Mouse (Mus musculus): ENCODE measurements around the gene Plekhh1. TPM values are rescaled to one million over a fixed set of nuclear protein-coding genes. Genes with fewer than 3 reads are reported as not detected.

The Plekhh1 gene
- total and polyA plus RNA-seq, 3 experiments: 0.27 to 1.9 (median 0.69) TPM

- no peak overlapping the region for H3K4me2 ChIP-seq (ENCODE audit: insufficient read depth, low read depth, poor library complexity, severe bottlenecking)
- H3K9me3 ChIP-seq (replicated peaks; ENCODE audit: low read length): no peaks in the 10 kb centered on the region
- no peak overlapping the region for H3K27ac ChIP-seq (ENCODE audit: insufficient read depth, low read depth)
- H3K27me3 ChIP-seq (replicated peaks): no peaks in the 10 kb centered on the region
- H3K36me3 ChIP-seq (replicated peaks in 1 of 2; ENCODE audit: control insufficient read depth in 1 of 2, insufficient read depth in 1 of 2, low read length in 1 of 2): no peaks in the 10 kb centered on the region
- no peak overlapping the region for H3K9ac ChIP-seq (ENCODE audit: insufficient read depth, low read depth)
- H3K79me2 ChIP-seq (replicated peaks; ENCODE audit: control insufficient read depth, extremely low read depth, insufficient read depth, poor library complexity, severe bottlenecking): no peaks in the 10 kb centered on the region
- H3K4me1 ChIP-seq (ENCODE audit: control insufficient read depth in 1 of 2, insufficient read depth in 2 of 2): peaks cover 0 to 21% of the 10 kb centered on the region in 2 experiments; a peak in 2 of 4 replicates
- TF ChIP-seq SMC3 (IDR thresholded peaks at IDR 0.05; ENCODE audit: low read depth, low read length) (peak; percentile 46), MAFK (IDR thresholded peaks at IDR 0.05; ENCODE audit: insufficient replicate concordance, low read length) (no peak), RAD21 (IDR thresholded peaks at IDR 0.05; ENCODE audit: low read depth, low read length) (peak; percentile 34), CTCF (conservative IDR thresholded peaks at IDR 0.05 in 1 of 2, IDR thresholded peaks at IDR 0.05 in 1 of 2; ENCODE audit: low read depth in 2 of 2, low read length in 2 of 2) (peak in 1 of 2 experiments; percentile 48; a peak in 2 of 4 replicates)
- dilution Hi-C loops (cut with MboI; ENCODE audit: extremely low pct_ligation_motif_present, extremely low pct_unique_long_range_greater_than_20kb, low sequenced_read_pairs): no loop called here
- H3K4me3 ChIP-seq (replicated peaks in 1 of 3; ENCODE audit: low read depth in 2 of 3, low read length in 2 of 3, poor library complexity in 1 of 3): no peak overlapping the region
- in situ Hi-C loops (cut with MboI; ENCODE audit: low pct_ligation_motif_present, low pct_unique_long_range_greater_than_20kb, low sequenced_read_pairs): no loop called here
- DNase-seq (ENCODE audit: extremely low read depth): no peak
These were observed 41.3 kb upstream of the Plekhh1 start for GRCm38 (mm10) chr12:78987581-78988081.

DNA sequence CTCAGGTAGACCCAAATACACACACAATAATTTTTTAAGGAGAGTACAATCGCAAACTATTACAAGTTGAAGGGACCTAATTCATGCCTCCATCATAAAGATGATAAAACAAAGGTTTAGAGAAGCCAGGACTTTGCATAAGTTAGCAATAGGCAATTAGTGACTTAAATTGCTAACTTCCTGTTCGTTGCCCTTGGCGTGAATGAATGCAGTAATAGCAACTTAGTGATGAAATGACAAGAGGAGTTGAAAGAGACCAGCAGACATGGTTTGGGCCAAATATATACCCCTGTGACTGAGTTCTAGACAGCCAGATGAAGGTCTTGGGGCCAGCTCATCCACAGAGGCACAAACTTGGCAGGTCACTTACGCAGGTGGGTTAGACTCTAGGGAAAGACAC is 32.7 kb upstream of the Plekhh1 start:
- Histone ChIP-seq H3K4me1 (ENCODE audit: control insufficient read depth in 1 of 2, insufficient read depth in 2 of 2) (peaks cover 14 to 44% of the 10 kb centered on the region in 2 experiments), H3K36me3 (replicated peaks in 1 of 2; ENCODE audit: control insufficient read depth in 1 of 2, insufficient read depth in 1 of 2, low read length in 1 of 2) (peaks cover 0 to 2% of the 10 kb centered on the region in 2 experiments), H3K27me3 (replicated peaks) (no peaks in the 10 kb centered on the region), H3K9me3 (replicated peaks; ENCODE audit: low read length) (no peaks in the 10 kb centered on the region), H3K4me2 (ENCODE audit: insufficient read depth, low read depth, poor library complexity, severe bottlenecking) (peak overlapping the region; percentile 41; the same call in 1 of the 2 replicates), H3K27ac (ENCODE audit: insufficient read depth, low read depth) (no peak overlapping the region), H3K9ac (ENCODE audit: insufficient read depth, low read depth) (no peak overlapping the region), H3K4me3 (replicated peaks in 1 of 3; ENCODE audit: low read depth in 2 of 3, low read length in 2 of 3, poor library complexity in 1 of 3) (no peak overlapping the region), H3K79me2 (replicated peaks; ENCODE audit: control insufficient read depth, extremely low read depth, insufficient read depth, poor library complexity, severe bottlenecking) (no peaks in the 10 kb centered on the region)
- DNase-seq (ENCODE audit: extremely low read depth): no peak
- TF ChIP-seq IRF4 (IDR thresholded peaks at IDR 0.05; ENCODE audit: low read depth, low read length) (0 out of 2 replicates have a peak, but pooled peaks have one; percentile 9), UBTF (IDR thresholded peaks at IDR 0.05; ENCODE audit: low read depth, low read length) (no peak)
- in situ Hi-C loops (cut with MboI; ENCODE audit: low pct_ligation_motif_present, low pct_unique_long_range_greater_than_20kb, low sequenced_read_pairs) (no loop called here), dilution Hi-C loops (cut with MboI; ENCODE audit: extremely low pct_ligation_motif_present, extremely low pct_unique_long_range_greater_than_20kb, low sequenced_read_pairs) (no loop called here)

GRCm38 (mm10) chr12:78996711-78997110 is 32.3 kb upstream of the Plekhh1 start:
- dilution Hi-C loops (cut with MboI; ENCODE audit: extremely low pct_ligation_motif_present, extremely low pct_unique_long_range_greater_than_20kb, low sequenced_read_pairs): no loop called here
- no peak overlapping the region for H3K4me3 ChIP-seq (replicated peaks in 1 of 3; ENCODE audit: low read depth in 2 of 3, low read length in 2 of 3, poor library complexity in 1 of 3)
- no peak overlapping the region; the same call in 1 of the 2 replicates for H3K9ac ChIP-seq (ENCODE audit: insufficient read depth, low read depth)
- no peaks in the 10 kb centered on the region for H3K27me3 ChIP-seq (replicated peaks)
- H3K4me1 ChIP-seq (ENCODE audit: control insufficient read depth in 1 of 2, insufficient read depth in 2 of 2): peaks cover 14 to 46% of the 10 kb centered on the region in 2 experiments
- peak overlapping the region; percentile 41 for H3K4me2 ChIP-seq (ENCODE audit: insufficient read depth, low read depth, poor library complexity, severe bottlenecking)
- in situ Hi-C loops (cut with MboI; ENCODE audit: low pct_ligation_motif_present, low pct_unique_long_range_greater_than_20kb, low sequenced_read_pairs): no loop called here
- H3K36me3 ChIP-seq (replicated peaks in 1 of 2; ENCODE audit: control insufficient read depth in 1 of 2, insufficient read depth in 1 of 2, low read length in 1 of 2): peaks cover 0 to 2% of the 10 kb centered on the region in 2 experiments
- no peaks in the 10 kb centered on the region for H3K79me2 ChIP-seq (replicated peaks; ENCODE audit: control insufficient read depth, extremely low read depth, insufficient read depth, poor library complexity, severe bottlenecking)
- DNase-seq (ENCODE audit: extremely low read depth): no peak
- TF ChIP-seq MAZ (IDR thresholded peaks at IDR 0.05; ENCODE audit: low read depth, low read length) (peak; percentile 43; the same call in 1 of the 2 replicates), ZC3H11A (IDR thresholded peaks at IDR 0.05; ENCODE audit: low read depth, low read length) (no peak)
- no peak overlapping the region for H3K27ac ChIP-seq (ENCODE audit: insufficient read depth, low read depth)
- H3K9me3 ChIP-seq (replicated peaks; ENCODE audit: low read length): no peaks in the 10 kb centered on the region
